Mouse (Mus musculus): Measurements from ENCODE around the gene Camta2.

- no peak for TF ChIP-seq POLR2A (IDR thresholded peaks at IDR 0.05; ENCODE audit: borderline replicate concordance, low read depth, low read length)
- no peak for TF ChIP-seq CTCF (IDR thresholded peaks at IDR 0.05; ENCODE audit: low read depth, low read length)
Measured at GRCm38 (mm10) chr11:70628431-70628830, 59.5 kb downstream of the Camta2 start.

All from bone marrow macrophage, adult 2 months (primary cell).